Mouse (Mus musculus) lung, adult 2 months (tissue): ENCODE measurements around the gene Vps13c. TPM values are rescaled to one million over a fixed set of nuclear protein-coding genes. Genes with fewer than 3 reads are reported as not detected.

ENCODE experiments used
- DNase-seq: peaks from one replicate; pipeline ENCODE4 v3.0.0; 2022
- H3K4me1 ChIP-seq: fragments of 200-500 bp; 2 replicates; pipeline ENCODE4 v1.6.1; 2011; ENCODE audit warnings: low read length; ENCODE audit not compliant: control insufficient read depth, insufficient read depth
- H3K4me3 ChIP-seq: fragments of 200-500 bp; replicated peaks from 2 replicates; pipeline ENCODE3; 2011; ENCODE audit warnings: low read depth, mild to moderate bottlenecking, control low read depth, low read length; ENCODE audit errors: extremely low read depth
- CTCF ChIP-seq: fragments of 200-500 bp; IDR thresholded peaks from 2 replicates; pipeline ENCODE4 v1.5.1; 2011; ENCODE audit warnings: mild to moderate bottlenecking, low read length, control low read depth; ENCODE audit not compliant: insufficient read depth
- POLR2A ChIP-seq: fragments of 200-500 bp; IDR thresholded peaks from 2 replicates; pipeline ENCODE4 v1.6.1; 2011; ENCODE audit warnings: low read depth, mild to moderate bottlenecking, control low read depth, low read length, borderline replicate concordance; ENCODE audit errors: extremely low read depth
- WGBS: fragments of 180-500 bp; shearing (Covaris S2); methylation state at CpG from one replicate; pipeline ENCODE4 v1.1.7; 2018; 5-methylcytosine and 5-hydroxymethylcytosine counted together
- polyA plus RNA-seq: library from polyadenylated mRNA; depleted of rRNA; stranded (reverse); fragments of >200 nt; gene quantifications from 2 replicates; pipeline ENCODE4 v1.2.3, GENCODE M21; 2012

Gene Vps13c
- polyA plus RNA-seq, 1 experiment = 9.1 TPM

- no peak for DNase-seq
- 88% methylated on average over 2 of the region's 2 CpGs for WGBS
- no peak for TF ChIP-seq POLR2A
- TF ChIP-seq CTCF = no peak
- Histone ChIP-seq H3K4me3 (no peak overlapping the region), H3K4me1 (peaks cover 5% of the 10 kb centered on the region)
Observed at GRCm38 (mm10) chr9:67846089-67846488, 5.9 kb downstream of the Vps13c start.

- WGBS = 69% methylated on average over 3 of the region's 3 CpGs
- DNase-seq = no peak
- peaks cover 4% of the 10 kb centered on the region for H3K4me1 ChIP-seq
- TF ChIP-seq CTCF = no peak
- no peak for TF ChIP-seq POLR2A
- H3K4me3 ChIP-seq = no peak overlapping the region
Observed at GRCm38 (mm10) chr9:67847606-67848005, 7.4 kb downstream of the Vps13c start.

GRCm38 (mm10) chr9:67849397-67849796 lies 9.2 kb downstream of the Vps13c start:
- no peak overlapping the region for H3K4me3 ChIP-seq
- no peak for DNase-seq
- 79% methylated on average over 12 of the region's 12 CpGs for WGBS
- TF ChIP-seq CTCF (no peak), POLR2A (no peak)
- H3K4me1 ChIP-seq = peaks cover 2% of the 10 kb centered on the region; the same call in 1 of the 2 replicates

- 88% methylated on average over 3 of the region's 3 CpGs for WGBS
- no peak for DNase-seq
- no peak overlapping the region for H3K4me3 ChIP-seq
- TF ChIP-seq CTCF (no peak), POLR2A (no peak)
- peaks cover 2% of the 10 kb centered on the region; the same call in 1 of the 2 replicates for H3K4me1 ChIP-seq
Observed at GRCm38 (mm10) chr9:67849846-67850245, 9.7 kb downstream of the Vps13c start.

GRCm38 (mm10) chr9:67851150-67851549 lies 11.0 kb downstream of the Vps13c start:
- H3K4me3 ChIP-seq = no peak overlapping the region
- peaks cover 2% of the 10 kb centered on the region; the same call in 1 of the 2 replicates for H3K4me1 ChIP-seq
- TF ChIP-seq CTCF = peak; percentile 11; the same call in 1 of the 2 replicates
- no peak for TF ChIP-seq POLR2A
- no peak for DNase-seq
- 85% methylated on average over 4 of the region's 4 CpGs for WGBS

GRCm38 (mm10) chr9:67860273-67860672 lies 20.1 kb downstream of the Vps13c start:
- no peak for DNase-seq
- Histone ChIP-seq H3K4me1 (no peaks in the 10 kb centered on the region), H3K4me3 (no peak overlapping the region)
- TF ChIP-seq POLR2A = no peak
- TF ChIP-seq CTCF = no peak
- WGBS = 73% methylated on average over 2 of the region's 2 CpGs

GRCm38 (mm10) chr9:67863332-67863731 lies 23.1 kb downstream of the Vps13c start:
- TF ChIP-seq POLR2A = no peak
- no peak for TF ChIP-seq CTCF
- no peaks in the 10 kb centered on the region for H3K4me1 ChIP-seq
- 93% methylated on average over 5 of the region's 5 CpGs for WGBS
- H3K4me3 ChIP-seq = no peak overlapping the region
- no peak for DNase-seq

- WGBS = 25% methylated on average over 4 of the region's 4 CpGs
- Histone ChIP-seq H3K4me1 (no peaks in the 10 kb centered on the region), H3K4me3 (no peak overlapping the region)
- DNase-seq = no peak
- no peak for TF ChIP-seq CTCF
- TF ChIP-seq POLR2A = no peak
Observed at GRCm38 (mm10) chr9:67864011-67864410, 23.8 kb downstream of the Vps13c start.

- H3K4me3 ChIP-seq = no peak overlapping the region
- no peaks in the 10 kb centered on the region for H3K4me1 ChIP-seq
- 47% methylated on average over 7 of the region's 7 CpGs for WGBS
- no peak for DNase-seq
- TF ChIP-seq CTCF = no peak
- no peak for TF ChIP-seq POLR2A
Observed at GRCm38 (mm10) chr9:67865411-67865810, 25.2 kb downstream of the Vps13c start.

- WGBS = 87% methylated on average over 6 of the region's 6 CpGs
- no peak for DNase-seq
- Histone ChIP-seq H3K4me3 (no peak overlapping the region), H3K4me1 (no peaks in the 10 kb centered on the region)
- TF ChIP-seq POLR2A (no peak), CTCF (no peak)
Observed at GRCm38 (mm10) chr9:67867411-67867810, 27.2 kb downstream of the Vps13c start.
